Mouse (Mus musculus): ENCODE data around the gene Cfap206. TPM values are rescaled to one million over a fixed set of nuclear protein-coding genes. Genes with fewer than 3 reads are reported as not detected.

The Cfap206 gene
- polyA plus RNA-seq, 2 experiments: 0.20 to 0.76 TPM

DNA sequence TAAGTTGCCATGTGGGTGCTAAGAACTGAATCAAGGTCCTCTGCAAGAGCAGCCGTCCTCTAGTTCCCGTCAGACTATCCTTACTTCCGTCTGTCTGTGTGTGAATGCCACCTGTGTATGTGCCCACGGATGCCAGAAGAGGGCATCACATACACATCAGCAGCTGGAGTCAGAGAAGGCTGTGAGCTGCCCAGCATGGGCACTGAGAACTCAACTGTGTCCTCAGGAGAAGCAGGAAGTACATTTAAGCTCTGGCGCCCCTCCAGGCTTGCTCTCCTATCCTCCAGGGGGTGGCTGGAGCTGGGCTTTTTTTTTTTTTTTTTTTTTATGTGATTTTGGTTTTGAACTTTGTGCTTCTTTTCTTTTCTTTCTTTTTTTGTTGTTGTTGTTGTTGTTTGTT is 49.5 kb downstream of the Cfap206 start:
- peaks cover 34% of the 10 kb centered on the region for H3K36me3 ChIP-seq (ENCODE audit: control insufficient read depth, insufficient read depth, low read length)
- TF ChIP-seq POLR2A (IDR thresholded peaks at IDR 0.05; ENCODE audit: borderline replicate concordance, extremely low read depth, insufficient read depth, insufficient read length): no peak
- H3K9ac ChIP-seq (ENCODE audit: low read depth, low read length, severe bottlenecking): no peak overlapping the region
- no peak overlapping the region for H3K4me2 ChIP-seq (replicated peaks; ENCODE audit: low read depth, low read length, severe bottlenecking)
- H3K27ac ChIP-seq (replicated peaks; ENCODE audit: low read depth, low read length): no peak overlapping the region
- no peaks in the 10 kb centered on the region for H3K9me3 ChIP-seq (ENCODE audit: control insufficient read depth, low read length)
- ATAC-seq (ENCODE audit: low FRiP score, low read depth) (no peak), DNase-seq (ENCODE audit: low spot score) (no peak)
- 81% methylated on average over 5 of the region's 5 CpGs for WGBS
- H3K4me3 ChIP-seq (replicated peaks; ENCODE audit: low read length): no peak overlapping the region
- peaks cover 3% of the 10 kb centered on the region; the same call in 1 of the 2 replicates for H3K4me1 ChIP-seq (ENCODE audit: control insufficient read depth, insufficient read depth, low read length)
- no peaks in the 10 kb centered on the region for H3K27me3 ChIP-seq (ENCODE audit: control insufficient read depth, insufficient read depth, low read length)

GRCm38 (mm10) chr4:34673721-34674120 is 56.3 kb downstream of the Cfap206 start:
- no peak for DNase-seq (ENCODE audit: low spot score)
- no peaks in the 10 kb centered on the region for H3K4me1 ChIP-seq (ENCODE audit: control insufficient read depth, insufficient read depth, low read length)
- 88% methylated on average over 5 of the region's 5 CpGs for WGBS
- no peaks in the 10 kb centered on the region for H3K9me3 ChIP-seq (ENCODE audit: control insufficient read depth, low read length)
- H3K27me3 ChIP-seq (ENCODE audit: control insufficient read depth, insufficient read depth, low read length): no peaks in the 10 kb centered on the region
- ATAC-seq (ENCODE audit: low FRiP score, low read depth): no peak
- TF ChIP-seq POLR2A (IDR thresholded peaks at IDR 0.05; ENCODE audit: borderline replicate concordance, extremely low read depth, insufficient read depth, insufficient read length): no peak
- peaks cover 38% of the 10 kb centered on the region for H3K36me3 ChIP-seq (ENCODE audit: control insufficient read depth, insufficient read depth, low read length)
- no peak overlapping the region for H3K9ac ChIP-seq (ENCODE audit: low read depth, low read length, severe bottlenecking)
- no peak overlapping the region for H3K27ac ChIP-seq (replicated peaks; ENCODE audit: low read depth, low read length)
- H3K4me3 ChIP-seq (replicated peaks; ENCODE audit: low read length): no peak overlapping the region
- no peak overlapping the region for H3K4me2 ChIP-seq (replicated peaks; ENCODE audit: low read depth, low read length, severe bottlenecking)

GRCm38 (mm10) chr4:34667923-34668322 is 62.1 kb downstream of the Cfap206 start:
- H3K27ac ChIP-seq (replicated peaks; ENCODE audit: low read depth, low read length): no peak overlapping the region
- no peaks in the 10 kb centered on the region for H3K9me3 ChIP-seq (ENCODE audit: control insufficient read depth, low read length)
- H3K4me3 ChIP-seq (replicated peaks; ENCODE audit: low read length): no peak overlapping the region
- 91% methylated on average over 5 of the region's 5 CpGs for WGBS
- TF ChIP-seq POLR2A (IDR thresholded peaks at IDR 0.05; ENCODE audit: borderline replicate concordance, extremely low read depth, insufficient read depth, insufficient read length): no peak
- DNase-seq (ENCODE audit: low spot score) (no peak), ATAC-seq (ENCODE audit: low FRiP score, low read depth) (no peak)
- H3K4me1 ChIP-seq (ENCODE audit: control insufficient read depth, insufficient read depth, low read length): no peaks in the 10 kb centered on the region
- H3K27me3 ChIP-seq (ENCODE audit: control insufficient read depth, insufficient read depth, low read length): no peaks in the 10 kb centered on the region
- H3K36me3 ChIP-seq (ENCODE audit: control insufficient read depth, insufficient read depth, low read length): peaks cover 54% of the 10 kb centered on the region
- no peak overlapping the region for H3K4me2 ChIP-seq (replicated peaks; ENCODE audit: low read depth, low read length, severe bottlenecking)
- no peak overlapping the region for H3K9ac ChIP-seq (ENCODE audit: low read depth, low read length, severe bottlenecking)

DNA sequence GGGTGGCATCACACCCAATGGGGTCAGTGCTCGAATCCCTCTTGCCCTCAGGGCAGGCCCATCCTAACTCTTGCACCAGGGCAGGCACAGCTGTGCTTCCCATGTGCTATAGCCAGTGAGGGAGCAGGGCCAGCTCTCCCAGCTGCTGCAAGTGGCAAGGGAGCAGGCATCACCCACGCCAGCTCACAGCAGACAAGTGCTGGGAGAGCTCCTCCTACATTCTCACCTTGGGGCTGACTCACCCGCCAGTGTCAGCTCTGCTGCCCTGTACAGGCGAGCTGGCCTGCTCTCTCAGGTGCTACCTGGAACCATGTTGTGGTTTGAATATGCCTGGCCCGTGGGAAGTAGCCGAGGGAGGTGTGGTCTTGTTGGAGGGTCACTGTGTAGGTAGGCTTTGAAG is 68.1 kb downstream of the Cfap206 start:
- WGBS: 86% methylated on average over 6 of the region's 6 CpGs
- no peaks in the 10 kb centered on the region for H3K9me3 ChIP-seq (ENCODE audit: control insufficient read depth, low read length)
- H3K9ac ChIP-seq (ENCODE audit: low read depth, low read length, severe bottlenecking): no peak overlapping the region
- no peaks in the 10 kb centered on the region for H3K27me3 ChIP-seq (ENCODE audit: control insufficient read depth, insufficient read depth, low read length)
- no peaks in the 10 kb centered on the region for H3K4me1 ChIP-seq (ENCODE audit: control insufficient read depth, insufficient read depth, low read length)
- TF ChIP-seq POLR2A (IDR thresholded peaks at IDR 0.05; ENCODE audit: borderline replicate concordance, extremely low read depth, insufficient read depth, insufficient read length): no peak
- no peak for DNase-seq (ENCODE audit: low spot score)
- peaks cover 79% of the 10 kb centered on the region for H3K36me3 ChIP-seq (ENCODE audit: control insufficient read depth, insufficient read depth, low read length)
- no peak overlapping the region for H3K4me3 ChIP-seq (replicated peaks; ENCODE audit: low read length)
- H3K27ac ChIP-seq (replicated peaks; ENCODE audit: low read depth, low read length): no peak overlapping the region
- no peak overlapping the region for H3K4me2 ChIP-seq (replicated peaks; ENCODE audit: low read depth, low read length, severe bottlenecking)
- ATAC-seq (ENCODE audit: low FRiP score, low read depth): no peak

DNA sequence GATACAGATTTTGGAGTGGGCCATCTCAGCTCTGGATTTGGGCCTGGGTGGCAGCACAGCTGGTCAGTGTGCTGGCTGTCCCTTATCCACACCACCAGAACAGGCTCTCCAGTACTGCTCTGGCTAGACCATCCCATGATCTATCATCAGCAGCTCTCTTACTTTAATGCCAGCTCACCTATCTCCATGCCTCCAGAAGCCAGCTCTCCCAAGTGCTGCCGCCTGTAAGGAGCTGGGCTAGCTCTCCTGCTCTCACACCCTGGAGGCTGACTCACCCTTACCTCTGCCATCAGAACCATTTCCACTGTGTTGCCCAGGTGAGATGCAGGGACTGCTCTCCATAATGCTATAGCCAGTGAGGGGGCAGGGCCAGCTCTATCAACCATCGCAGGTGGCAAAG is 68.5 kb downstream of the Cfap206 start:
- ATAC-seq (ENCODE audit: low FRiP score, low read depth): no peak
- DNase-seq (ENCODE audit: low spot score): no peak
- Histone ChIP-seq H3K4me2 (replicated peaks; ENCODE audit: low read depth, low read length, severe bottlenecking) (no peak overlapping the region), H3K27me3 (ENCODE audit: control insufficient read depth, insufficient read depth, low read length) (no peaks in the 10 kb centered on the region), H3K4me1 (ENCODE audit: control insufficient read depth, insufficient read depth, low read length) (no peaks in the 10 kb centered on the region), H3K4me3 (replicated peaks; ENCODE audit: low read length) (no peak overlapping the region), H3K9me3 (ENCODE audit: control insufficient read depth, low read length) (no peaks in the 10 kb centered on the region), H3K9ac (ENCODE audit: low read depth, low read length, severe bottlenecking) (no peak overlapping the region), H3K36me3 (ENCODE audit: control insufficient read depth, insufficient read depth, low read length) (peaks cover 81% of the 10 kb centered on the region), H3K27ac (replicated peaks; ENCODE audit: low read depth, low read length) (no peak overlapping the region)
- no peak for TF ChIP-seq POLR2A (IDR thresholded peaks at IDR 0.05; ENCODE audit: borderline replicate concordance, extremely low read depth, insufficient read depth, insufficient read length)
- 100% methylated on average over 2 of the region's 2 CpGs for WGBS

DNA sequence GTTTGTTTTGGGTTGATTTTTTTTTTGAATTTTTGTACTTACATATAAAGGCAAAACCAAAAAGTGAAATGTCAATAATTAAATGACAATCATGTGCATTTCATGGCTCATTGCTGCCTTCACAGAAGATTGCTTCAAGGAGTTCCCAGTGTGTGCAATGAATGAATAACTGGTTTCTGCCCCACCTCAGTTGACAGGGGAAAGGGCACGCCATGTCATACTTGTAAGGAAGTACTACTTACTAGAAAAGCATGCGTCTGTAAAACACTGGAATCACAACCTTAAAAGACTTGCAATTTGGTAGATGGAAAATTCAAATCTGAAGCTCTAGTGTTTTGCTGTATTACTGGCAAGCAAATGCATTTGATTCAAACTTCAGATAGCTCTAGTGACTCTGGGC is 71.0 kb downstream of the Cfap206 start:
- no peak overlapping the region for H3K4me3 ChIP-seq (replicated peaks; ENCODE audit: low read length)
- no peak overlapping the region for H3K27ac ChIP-seq (replicated peaks; ENCODE audit: low read depth, low read length)
- peaks cover 81% of the 10 kb centered on the region for H3K36me3 ChIP-seq (ENCODE audit: control insufficient read depth, insufficient read depth, low read length)
- 84% methylated on average over 2 of the region's 2 CpGs for WGBS
- no peak for TF ChIP-seq POLR2A (IDR thresholded peaks at IDR 0.05; ENCODE audit: borderline replicate concordance, extremely low read depth, insufficient read depth, insufficient read length)
- H3K9ac ChIP-seq (ENCODE audit: low read depth, low read length, severe bottlenecking): no peak overlapping the region
- no peaks in the 10 kb centered on the region for H3K4me1 ChIP-seq (ENCODE audit: control insufficient read depth, insufficient read depth, low read length)
- no peak overlapping the region for H3K4me2 ChIP-seq (replicated peaks; ENCODE audit: low read depth, low read length, severe bottlenecking)
- H3K27me3 ChIP-seq (ENCODE audit: control insufficient read depth, insufficient read depth, low read length): no peaks in the 10 kb centered on the region
- DNase-seq (ENCODE audit: low spot score) (no peak), ATAC-seq (ENCODE audit: low FRiP score, low read depth) (no peak)
- H3K9me3 ChIP-seq (ENCODE audit: control insufficient read depth, low read length): no peaks in the 10 kb centered on the region

Data from limb, embryonic 14.5 days (tissue).